24 mouse cellular contexts compared by ENCODE assay signal in the genomic region with DNA sequence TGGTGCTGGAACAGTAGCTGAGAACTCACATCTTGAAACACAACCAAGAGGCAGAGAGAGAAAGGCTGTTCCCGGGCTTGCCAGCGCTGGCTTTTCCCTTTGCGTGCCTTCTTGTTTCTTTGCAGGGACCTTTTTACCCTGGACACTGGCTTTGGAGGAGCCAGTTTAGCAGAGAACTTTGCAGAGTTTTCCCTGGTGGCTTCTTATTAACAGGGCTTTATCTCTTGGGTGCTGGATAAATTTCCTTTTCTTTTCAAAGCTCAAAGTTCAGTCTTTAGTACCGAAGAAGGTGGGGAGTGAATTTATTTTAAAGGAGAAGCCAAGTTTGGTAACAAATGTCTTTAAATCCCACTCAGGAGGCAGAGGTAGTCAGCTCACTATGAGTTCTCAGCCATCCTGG.
"Had no signal": no experiment of that assay in that cellular context is flagged by ENCODE, and none has a peak within 500 bp of the region (broad histone marks: within the 10 kb centered on the region; RNA-seq: fewer than 3 reads in every experiment).

No protein-coding gene starts in this region.

- H3K27ac ChIP-seq: gastrocnemius, adult 2 months; heart, embryonic 10.5 days; hindbrain, embryonic 10.5 days; hindbrain, embryonic 12.5 days; hindbrain, embryonic 14.5 days; limb, embryonic 10.5 days; limb, embryonic 12.5 days; liver, embryonic 13.5 days; liver, embryonic 15.5 days had no signal

- H3K9me3 ChIP-seq: heart, embryonic 10.5 days; hindbrain, embryonic 12.5 days; limb, embryonic 10.5 days; limb, embryonic 12.5 days; liver, embryonic 13.5 days; liver, embryonic 15.5 days had no signal

- H3K4me3 ChIP-seq: gastrocnemius, adult 2 months; heart, embryonic 10.5 days; heart, embryonic 12.5 days; hindbrain, embryonic 10.5 days; hindbrain, embryonic 12.5 days; limb, embryonic 10.5 days; limb, embryonic 12.5 days; liver, embryonic 13.5 days; liver, embryonic 15.5 days had no signal

- ATAC-seq: hindbrain, embryonic 16.5 days; inflammation-experienced regulatory T-cells, adult 6 months had no signal

- H3K4me1 ChIP-seq: heart, embryonic 10.5 days; heart, embryonic 12.5 days; hindbrain, embryonic 10.5 days; hindbrain, embryonic 12.5 days; limb, embryonic 10.5 days; limb, embryonic 12.5 days; liver, embryonic 13.5 days; liver, embryonic 15.5 days had no signal

- DNase-seq: gastrocnemius, adult 2 months; gastrocnemius, postnatal 10 days; gastrocnemius, postnatal 25 days; heart, adult 18-20 months; heart, postnatal 10 days; heart, postnatal 4 days; kidney, adult 11 months; kidney, adult 2 months; kidney, postnatal 10 days; kidney, postnatal 25 days; layer of hippocampus, adult 9-11 months; liver; liver, embryonic 13.5 days had no signal

- H3K9ac ChIP-seq: heart, embryonic 12.5 days; hindbrain, embryonic 12.5 days; hindbrain, embryonic 14.5 days; limb, embryonic 12.5 days; liver, embryonic 13.5 days; liver, embryonic 15.5 days had no signal

- H3K27me3 ChIP-seq: heart, embryonic 12.5 days; hindbrain, embryonic 12.5 days; limb, embryonic 12.5 days; liver, embryonic 13.5 days; liver, embryonic 15.5 days had no signal

- H3K4me2 ChIP-seq: heart, embryonic 12.5 days; hindbrain, embryonic 12.5 days; hindbrain, embryonic 14.5 days; limb, embryonic 12.5 days; liver, embryonic 11.5 days; liver, embryonic 13.5 days; liver, embryonic 15.5 days had no signal
